15 mouse cellular contexts compared by ENCODE assay signal in the genomic region with DNA sequence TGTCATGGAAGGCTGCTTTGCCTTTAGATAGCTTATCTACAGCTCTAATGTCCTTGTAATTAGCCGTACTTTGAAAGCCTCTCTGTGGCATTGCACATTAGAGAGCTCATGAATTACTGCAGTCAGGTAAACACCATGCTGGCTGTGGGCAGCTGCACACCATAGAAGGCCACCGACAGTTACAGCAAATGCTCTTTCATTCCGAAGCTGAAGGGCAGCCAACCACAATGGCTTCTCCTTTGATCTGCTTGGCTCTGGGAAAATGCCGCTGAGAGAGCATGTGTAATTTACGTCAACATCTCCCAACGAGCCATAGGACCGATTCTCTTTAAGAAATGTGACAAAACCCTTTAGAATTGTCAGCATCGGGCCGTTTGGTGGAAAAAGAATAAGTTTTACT. TPM values are rescaled to one million over a fixed set of nuclear protein-coding genes. Genes with fewer than 3 reads are reported as not detected.
DNase-seq lines count a peak whose midpoint lies in the region; ATAC-seq and TF ChIP-seq lines count a peak whose summit lies in the region.
"Had no signal": no experiment of that assay in that cellular context is flagged by ENCODE, and none has a peak within 500 bp of the region (broad histone marks: within the 10 kb centered on the region; RNA-seq: fewer than 3 reads in every experiment).

No protein-coding gene starts in this region.

- H3K9ac ChIP-seq in forebrain, embryonic 12.5 days: no peak overlapping the region
- no peak overlapping the region for H3K9ac ChIP-seq in midbrain, postnatal 0 days (replicated peaks; ENCODE audit: low read length, poor library complexity, severe bottlenecking)
- H3K9ac ChIP-seq: liver, embryonic 12.5 days had no signal

- no peak for TF ChIP-seq CTCF in midbrain, postnatal 0 days (IDR thresholded peaks at IDR 0.05)

- no peaks in the 10 kb centered on the region for H3K9me3 ChIP-seq in forebrain, embryonic 12.5 days
- H3K9me3 ChIP-seq in forebrain, embryonic 10.5 days: no peaks in the 10 kb centered on the region
- H3K9me3 ChIP-seq in midbrain, postnatal 0 days (ENCODE audit: low read length): no peaks in the 10 kb centered on the region
- H3K9me3 ChIP-seq: hindbrain, embryonic 10.5 days; liver, embryonic 12.5 days had no signal

- peak overlapping the region; percentile 8; the same call in 1 of the 2 replicates for H3K4me2 ChIP-seq in forebrain, embryonic 12.5 days
- H3K4me2 ChIP-seq in midbrain, postnatal 0 days (ENCODE audit: low read depth, low read length, poor library complexity, severe bottlenecking): no peak overlapping the region
- H3K4me2 ChIP-seq: heart, embryonic 11.5 days; liver, embryonic 12.5 days had no signal

- ATAC-seq in forebrain, embryonic 12.5 days (ENCODE audit: low FRiP score): peak; percentile 49; the same call in 1 of the 2 replicates
- ATAC-seq in midbrain, postnatal 0 days (ENCODE audit: low FRiP score): no peak
- ATAC-seq: intestine, postnatal 0 days; liver, embryonic 12.5 days had no signal

- no peaks in the 10 kb centered on the region for H3K36me3 ChIP-seq in forebrain, embryonic 12.5 days (replicated peaks)
- no peaks in the 10 kb centered on the region for H3K36me3 ChIP-seq in forebrain, embryonic 10.5 days (replicated peaks)
- H3K36me3 ChIP-seq in midbrain, postnatal 0 days (ENCODE audit: insufficient read depth, low read length): no peaks in the 10 kb centered on the region
- H3K36me3 ChIP-seq: hindbrain, embryonic 10.5 days; liver, embryonic 12.5 days had no signal

- no peaks in the 10 kb centered on the region for H3K27me3 ChIP-seq in forebrain, embryonic 12.5 days
- H3K27me3 ChIP-seq in forebrain, embryonic 10.5 days (ENCODE audit: poor library complexity, severe bottlenecking): no peaks in the 10 kb centered on the region
- H3K27me3 ChIP-seq in midbrain, postnatal 0 days (ENCODE audit: insufficient read depth, low read length): no peaks in the 10 kb centered on the region
- H3K27me3 ChIP-seq: liver, embryonic 12.5 days had no signal

- no peak overlapping the region for H3K4me3 ChIP-seq in forebrain, embryonic 12.5 days (replicated peaks)
- H3K4me3 ChIP-seq in forebrain, embryonic 10.5 days: no peak overlapping the region
- H3K4me3 ChIP-seq in midbrain, postnatal 0 days (ENCODE audit: low read depth, low read length): no peak overlapping the region
- H3K4me3 ChIP-seq: erythroblast, embryonic 14.5 days; hindbrain, embryonic 10.5 days; liver, embryonic 12.5 days had no signal

- peaks cover 16% of the 10 kb centered on the region for H3K4me1 ChIP-seq in forebrain, embryonic 12.5 days
- H3K4me1 ChIP-seq in forebrain, embryonic 10.5 days: peaks cover 29% of the 10 kb centered on the region
- H3K4me1 ChIP-seq in midbrain, postnatal 0 days (ENCODE audit: insufficient read depth, low read length): no peaks in the 10 kb centered on the region

- H3K27ac ChIP-seq in forebrain, embryonic 12.5 days: no peak overlapping the region
- H3K27ac ChIP-seq in forebrain, embryonic 10.5 days: no peak overlapping the region
- H3K27ac ChIP-seq in midbrain, postnatal 0 days (ENCODE audit: low read depth, low read length): no peak overlapping the region
- H3K27ac ChIP-seq: hindbrain, embryonic 10.5 days; liver, embryonic 12.5 days; stomach, postnatal 0 days had no signal

- no peak for DNase-seq in forebrain, embryonic 10.5 days (ENCODE audit: extremely low spot score, low spot score)
- DNase-seq in adrenal gland, postnatal 10 days: peak; percentile 39
- peak; percentile 15 for DNase-seq in brain, adult 2 months (ENCODE audit: low read depth, low spot score)
- peak; percentile 54 for DNase-seq in midbrain, postnatal 0 days (ENCODE audit: low spot score)
- DNase-seq in kidney, postnatal 10 days: no peak
- DNase-seq in spleen, postnatal 4 days (ENCODE audit: low spot score in 2 of 2): no peak
- DNase-seq: cerebellum, adult 8-10 months; thymus, postnatal 4 days had no signal

- 11% methylated on average over 9 of the region's 9 CpGs for WGBS in forebrain, embryonic 12.5 days
- WGBS in forebrain, embryonic 10.5 days: 44% methylated on average over 9 of the region's 9 CpGs
- WGBS in midbrain, postnatal 0 days: 21% methylated on average over 9 of the region's 9 CpGs

RNA-seq across cellular contexts. Expression of a gene that starts 38.7 kb away (rescaled TPM):
- 0.36 and 0.37 TPM in 2 replicates for polyA plus RNA-seq in forebrain, embryonic 12.5 days (2016; fragmentation: Nextera tagmentation; extraction: Ambion mirVana)
- 0.17 and 0.31 TPM in 2 replicates for polyA plus RNA-seq in forebrain, embryonic 10.5 days (2016; fragmentation: Nextera tagmentation; extraction: Ambion mirVana)
- 1 to 10 TPM; 2.7 to 3.1 TPM for total RNA-seq in adrenal gland, postnatal 10 days (2021)
- total RNA-seq in midbrain, postnatal 0 days (2014; rRNA removed): 1.3 and 4.9 TPM in 2 replicates
- polyA plus RNA-seq in midbrain, postnatal 0 days (2015; fragmentation: Nextera tagmentation; extraction: Ambion mirVana): 0.28 and 1.1 TPM in 2 replicates
- polyA plus RNA-seq: erythroblast, embryonic 14.5 days had no signal

Comparison
In these comparisons a context has a peak if more than half of its experiments do, and no peak if none do; other contexts are left out.
1. DNase-seq: peak in adrenal gland, postnatal 10 days (single experiment), brain, adult 2 months (single experiment) and midbrain, postnatal 0 days (single experiment); none in forebrain, embryonic 10.5 days (single experiment), kidney, postnatal 10 days (single experiment) and spleen, postnatal 4 days (0 of 2).